Mouse (Mus musculus) frontal cortex, postnatal 10 days (tissue): ENCODE measurements around the gene Xrra1.

Experiments
- DNase-seq, 2 experiments: peaks; one replicate each; pipeline ENCODE4 v3.0.0; 2022; ENCODE audit warnings: low spot score in 2 of 2, mixed read lengths in 1 of 2

Xrra1 gene

GRCm38 (mm10) chr7:99851121-99851520, 7.8 kb upstream of the Xrra1 start:
- DNase-seq, result no peak

- no peak for DNase-seq
Measured at GRCm38 (mm10) chr7:99851618-99852017, 7.3 kb upstream of the Xrra1 start.

- DNase-seq, result no peak
Measured at GRCm38 (mm10) chr7:99853350-99853749, 5.6 kb upstream of the Xrra1 start.

GRCm38 (mm10) chr7:99854311-99854710, 4.6 kb upstream of the Xrra1 start:
- no peak for DNase-seq

GRCm38 (mm10) chr7:99856266-99856861, 2.6 kb upstream of the Xrra1 start:
- no peak for DNase-seq

- no peak for DNase-seq
Measured at GRCm38 (mm10) chr7:99858175-99858812, 622 bp upstream of the Xrra1 start.

GRCm38 (mm10) chr7:99863362-99863761, 4.4 kb downstream of the Xrra1 start, which contains the start of gene Spcs2:
TSS of gene Spcs2 (minus strand) at chr7:99863462.
- DNase-seq, result no peak

- DNase-seq, result no peak
Measured at GRCm38 (mm10) chr7:99864241-99865028, 5.5 kb downstream of the Xrra1 start.

GRCm38 (mm10) chr7:99865219-99865618, 6.3 kb downstream of the Xrra1 start:
- no peak for DNase-seq

- no peak for DNase-seq
Measured at GRCm38 (mm10) chr7:99869296-99869695, 10.4 kb downstream of the Xrra1 start.

GRCm38 (mm10) chr7:99873965-99874364, 15.0 kb downstream of the Xrra1 start:
- DNase-seq, result no peak

- no peak for DNase-seq
Measured at GRCm38 (mm10) chr7:99875891-99876290, 17.0 kb downstream of the Xrra1 start.

- DNase-seq, result peak; percentile 50 to 82
Measured at GRCm38 (mm10) chr7:99876345-99876744, 17.4 kb downstream of the Xrra1 start.

- no peak for DNase-seq
Measured at GRCm38 (mm10) chr7:99878254-99878653, 19.3 kb downstream of the Xrra1 start.

- no peak for DNase-seq
Measured at GRCm38 (mm10) chr7:99887230-99887735, 28.4 kb downstream of the Xrra1 start.

GRCm38 (mm10) chr7:99887743-99888142, 28.8 kb downstream of the Xrra1 start:
- DNase-seq, result no peak

- DNase-seq, result no peak
Measured at GRCm38 (mm10) chr7:99889175-99889880, 30.4 kb downstream of the Xrra1 start.

GRCm38 (mm10) chr7:99890168-99890755, 31.3 kb downstream of the Xrra1 start:
- no peak for DNase-seq

- DNase-seq, result no peak
Measured at GRCm38 (mm10) chr7:99891471-99891870, 32.6 kb downstream of the Xrra1 start.

- DNase-seq, result no peak
Measured at GRCm38 (mm10) chr7:99892351-99892750, 33.4 kb downstream of the Xrra1 start.

GRCm38 (mm10) chr7:99893967-99894366, 35.1 kb downstream of the Xrra1 start:
- DNase-seq, result no peak

- no peak for DNase-seq
Measured at GRCm38 (mm10) chr7:99894478-99894877, 35.6 kb downstream of the Xrra1 start.
